Mouse (Mus musculus): Measurements from ENCODE around the gene Pja2. TPM values are rescaled to one million over a fixed set of nuclear protein-coding genes. Genes with fewer than 3 reads are reported as not detected.
"Not testable (repeated sequence)": the region's sequence is repeated elsewhere in the genome, so short reads cannot be mapped to it uniquely, and the experiment has no call there.

The Pja2 gene
- total RNA-seq (2015) (22.0 and 26.7 TPM in 2 replicates), total RNA-seq (2017) (22.2 and 28.5 TPM in 2 replicates)

DNA sequence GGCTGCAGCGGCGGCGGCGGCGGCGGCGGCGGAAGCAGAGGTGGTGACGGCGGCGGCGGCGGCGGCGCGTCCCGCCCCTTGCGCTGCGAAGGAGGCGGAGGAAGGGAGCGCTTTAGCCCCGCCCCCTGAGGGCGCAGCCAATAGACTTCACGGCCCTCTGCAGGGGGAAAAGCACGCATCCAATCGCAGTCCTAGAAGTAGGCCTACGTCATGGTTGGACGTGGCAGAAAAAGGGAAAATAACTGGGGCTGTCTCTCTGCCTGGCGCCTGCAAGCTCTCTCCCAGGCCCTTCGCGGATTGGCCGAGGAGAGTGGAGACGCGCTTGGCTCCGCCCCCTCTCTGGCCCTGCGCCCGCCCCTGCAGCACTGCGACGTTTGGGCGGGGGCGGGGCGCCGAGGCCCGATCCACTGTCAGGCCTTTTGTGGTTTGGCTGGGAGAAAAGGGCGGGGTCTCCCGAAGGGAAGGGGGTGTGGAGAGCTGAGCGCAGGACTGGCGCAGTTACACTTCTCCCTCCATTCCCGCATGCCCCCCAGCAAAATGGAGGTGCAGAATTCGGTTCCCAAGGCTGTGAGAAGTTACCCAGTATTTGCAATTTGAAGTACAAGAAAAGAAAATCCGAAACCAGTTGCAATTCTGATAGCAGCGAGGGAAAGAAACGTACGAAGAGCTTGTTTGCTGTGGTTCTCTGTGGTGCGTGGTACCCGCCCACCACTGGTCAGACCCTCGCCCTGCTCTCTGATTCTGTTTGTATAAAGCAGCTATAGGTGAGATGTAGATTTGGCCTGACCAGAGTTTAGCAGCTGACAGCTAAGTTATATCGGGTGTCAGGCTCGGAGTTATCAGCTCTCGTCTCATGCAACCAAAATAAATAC is at the start of gene Pja2:
Pja2 (minus strand) TSS at position 19 of the 872 bp plus-strand sequence.
- ATAC-seq (replicated peaks; ENCODE audit: poor library complexity) = peak; percentile 85

DNA sequence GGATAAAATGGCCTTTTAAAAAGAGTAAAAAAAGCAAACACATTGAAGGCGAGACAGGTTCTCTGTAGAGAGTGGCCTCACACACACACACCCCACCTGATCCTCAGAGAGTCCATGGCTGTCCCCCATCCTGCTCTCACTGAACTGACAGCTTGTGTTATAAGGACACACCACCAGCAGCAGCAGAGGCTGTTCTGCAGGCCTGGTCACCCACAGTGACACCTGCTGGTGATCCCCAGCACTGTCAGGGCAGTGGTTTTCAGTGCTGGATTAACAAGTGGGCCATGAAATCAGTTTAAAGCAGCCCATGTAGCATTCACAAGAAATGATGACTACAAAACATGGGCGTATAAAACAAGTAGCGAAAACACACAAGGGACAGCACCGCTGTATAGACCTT is 43.6 kb upstream of the Pja2 start:
- peak; percentile 100 for ATAC-seq (replicated peaks; ENCODE audit: poor library complexity)

DNA sequence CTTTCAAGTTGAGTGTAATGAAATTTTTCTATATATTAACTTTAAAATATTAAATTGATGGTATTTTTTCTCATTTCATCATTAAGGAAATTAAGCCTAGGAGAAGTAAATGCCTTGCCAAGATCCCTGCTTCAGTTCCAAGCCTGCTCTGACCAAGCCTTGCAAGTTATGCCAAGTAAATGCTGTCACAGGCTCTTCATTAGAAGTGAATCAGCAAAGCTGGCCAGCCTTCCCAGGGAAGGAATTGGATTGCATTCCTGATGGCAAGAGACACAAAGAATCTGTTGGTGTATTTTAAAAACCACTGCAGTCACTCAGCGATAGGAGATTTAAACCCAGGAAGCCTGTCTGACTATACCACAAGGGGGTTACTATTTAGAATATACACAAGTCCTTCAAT is 32.0 kb upstream of the Pja2 start:
- ATAC-seq (replicated peaks; ENCODE audit: poor library complexity) = no peak

DNA sequence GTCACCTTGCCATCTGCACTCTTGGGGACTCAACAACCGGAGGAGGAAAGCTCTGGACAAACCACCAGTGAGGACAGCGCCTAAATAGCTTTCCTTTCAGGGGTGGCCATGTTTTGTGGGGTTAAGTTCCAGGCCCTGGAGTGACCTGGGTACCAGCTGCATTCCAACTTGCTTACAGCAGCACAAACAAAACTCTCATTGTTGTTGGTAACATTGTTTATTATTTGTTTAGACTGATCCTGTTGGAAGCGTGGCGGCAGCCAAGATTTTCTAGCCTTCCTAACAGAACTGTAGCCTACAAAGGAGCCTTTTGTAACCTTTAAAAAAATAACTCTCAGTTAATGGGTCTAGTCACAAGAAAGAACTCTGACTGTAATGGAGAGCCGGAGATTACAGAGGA is 30.9 kb upstream of the Pja2 start:
- ATAC-seq (replicated peaks; ENCODE audit: poor library complexity) = no peak

DNA sequence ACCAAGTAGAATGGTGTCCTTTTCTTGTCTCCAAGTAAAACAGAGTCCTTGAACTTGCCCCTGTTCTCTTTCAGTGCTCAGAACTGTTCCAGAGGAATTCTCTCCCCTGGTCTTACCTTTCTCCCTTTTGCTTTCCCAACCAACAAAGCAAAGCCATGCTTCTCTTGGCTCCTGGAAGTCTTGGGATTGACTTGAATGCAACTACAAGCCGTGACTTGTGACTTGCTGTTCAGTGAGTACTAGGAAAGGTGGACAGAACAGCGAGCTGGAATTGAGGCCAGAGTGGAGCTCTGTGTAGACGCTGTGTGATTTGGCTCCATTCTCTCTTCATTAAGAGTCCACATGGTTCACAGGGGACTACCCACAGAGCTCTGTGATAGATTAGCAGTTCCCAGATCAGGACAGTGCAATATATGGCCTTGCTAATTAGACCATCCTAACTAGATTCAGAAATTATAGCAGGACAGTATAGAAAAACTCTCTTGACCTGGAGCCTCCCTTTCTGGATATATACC is 30.3 kb upstream of the Pja2 start:
- ATAC-seq (replicated peaks; ENCODE audit: poor library complexity) = no peak

DNA sequence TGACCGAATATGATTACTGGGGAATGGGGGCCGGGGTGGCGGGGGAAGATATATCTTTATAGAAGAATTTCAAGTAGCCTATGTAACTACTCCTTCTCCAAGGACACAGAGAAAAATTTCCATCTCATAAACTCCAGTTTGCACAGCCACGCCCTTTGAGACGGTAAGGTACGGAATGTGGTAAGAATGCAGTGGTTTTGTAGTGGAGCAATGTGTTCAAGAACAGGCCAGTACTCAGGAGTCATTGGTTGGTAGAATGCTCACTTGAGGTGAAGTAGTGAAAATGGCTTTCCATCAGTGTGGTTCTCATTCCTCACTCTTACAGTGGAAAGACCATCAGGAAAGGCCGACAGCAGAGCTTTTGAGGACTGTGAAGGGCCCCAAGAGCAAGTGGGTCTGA is 22.2 kb upstream of the Pja2 start:
- ATAC-seq (replicated peaks; ENCODE audit: poor library complexity) = no peak

DNA sequence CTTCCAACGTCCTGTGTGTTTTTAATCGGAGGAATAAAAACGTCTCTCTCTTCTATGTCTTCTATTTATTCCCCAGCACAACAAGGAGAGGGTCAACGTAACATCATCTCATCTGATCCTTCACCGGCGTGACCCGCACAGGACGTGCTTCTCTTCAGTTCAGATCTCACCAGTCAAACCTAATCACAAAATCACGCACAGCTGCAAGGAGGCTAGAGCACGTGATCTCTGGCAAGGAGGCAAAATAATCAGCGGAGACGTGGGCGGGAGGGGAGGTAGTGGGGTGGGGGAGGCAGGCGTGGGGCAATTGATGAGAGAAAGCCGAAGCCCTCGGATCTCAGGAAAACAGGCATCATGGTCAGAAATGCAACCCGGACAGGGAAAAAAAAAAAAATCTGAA is 14.4 kb upstream of the Pja2 start:
- no peak for ATAC-seq (replicated peaks; ENCODE audit: poor library complexity)

DNA sequence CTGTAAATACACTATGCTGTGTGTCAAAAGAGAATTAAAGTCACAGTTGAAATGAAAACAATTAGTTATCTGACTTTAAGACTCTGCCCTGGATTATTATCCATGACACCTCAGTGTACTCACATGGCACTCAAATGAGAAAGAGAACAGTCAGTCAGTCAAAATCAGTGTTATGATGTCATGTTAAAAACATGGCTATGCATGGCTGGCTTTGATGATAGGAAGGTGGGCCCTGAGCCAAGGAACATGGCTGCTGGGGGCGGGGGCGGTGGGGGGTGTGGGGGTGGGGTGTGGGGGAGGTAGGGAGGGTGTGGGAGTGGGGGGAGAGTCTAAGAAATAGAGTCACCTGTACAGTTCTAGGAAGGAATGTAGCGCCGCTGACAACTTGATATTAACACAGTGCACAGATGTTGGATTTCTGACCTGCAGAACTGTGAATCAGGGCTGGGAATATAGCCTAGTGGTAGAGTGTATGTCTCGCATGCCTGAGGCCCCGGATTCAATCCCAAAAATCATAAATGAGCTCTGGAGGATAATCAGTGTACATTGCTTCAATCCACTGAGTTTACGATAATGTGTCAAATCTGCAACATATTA is 13.0 kb upstream of the Pja2 start:
- ATAC-seq (replicated peaks; ENCODE audit: poor library complexity) = no peak

DNA sequence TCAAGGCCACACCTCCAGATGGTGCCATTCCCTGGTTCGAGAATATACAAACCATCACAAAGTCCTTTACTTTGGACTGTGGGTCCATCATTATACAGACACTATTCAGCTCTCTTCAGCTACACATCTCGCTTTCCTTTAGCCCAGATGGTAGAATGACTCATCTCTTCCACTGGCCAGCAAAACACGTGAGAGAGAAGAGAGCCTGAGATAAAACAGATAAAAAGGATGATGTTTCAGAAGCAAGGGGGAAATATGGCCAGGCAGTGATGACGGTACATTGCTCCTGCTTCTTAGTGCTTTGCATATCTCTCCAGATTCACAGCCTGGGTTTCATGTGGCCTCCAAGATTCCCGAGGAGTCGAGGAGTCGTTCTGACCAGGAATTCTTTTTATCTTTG is 10.0 kb upstream of the Pja2 start:
- no peak for ATAC-seq (replicated peaks; ENCODE audit: poor library complexity)

DNA sequence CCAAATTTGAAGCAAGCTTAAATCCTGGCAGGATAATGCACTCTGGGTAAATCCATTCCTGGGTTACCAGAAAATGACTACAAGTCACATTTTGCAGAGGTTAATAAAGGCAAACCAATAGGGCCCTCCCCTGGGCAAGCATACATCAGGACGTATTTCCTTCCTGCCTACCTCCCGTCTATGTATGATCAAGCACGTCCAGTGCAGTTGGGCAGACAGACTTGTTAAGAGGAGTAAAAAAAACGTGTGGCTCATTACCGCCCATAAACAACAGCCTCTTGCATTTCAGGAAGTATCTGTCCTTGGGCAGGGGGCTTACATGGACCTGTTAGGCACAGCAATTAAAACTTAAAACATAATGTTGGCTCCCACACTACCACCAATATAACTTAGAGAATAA is 8.0 kb upstream of the Pja2 start:
- no peak for ATAC-seq (replicated peaks; ENCODE audit: poor library complexity)

DNA sequence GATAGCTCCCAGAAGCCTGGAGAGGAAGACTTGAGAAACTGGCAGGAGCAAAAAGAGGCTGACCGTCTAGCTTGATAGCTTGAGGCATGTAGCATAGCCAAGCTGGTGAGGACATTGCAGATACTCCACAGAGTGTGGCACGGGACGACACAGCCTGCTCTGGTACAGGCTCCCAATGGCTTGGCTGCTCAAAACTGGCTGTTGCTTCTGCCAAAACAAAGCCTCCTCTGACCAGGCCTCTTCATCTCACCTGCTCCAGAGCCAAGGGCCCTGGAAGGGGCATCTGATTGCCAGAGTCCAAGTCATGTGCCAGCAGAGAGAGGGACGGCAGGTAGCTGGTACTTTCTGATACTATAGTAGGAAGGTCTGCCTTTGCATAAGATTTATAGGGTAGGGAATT is 5.5 kb upstream of the Pja2 start:
- no peak for ATAC-seq (replicated peaks; ENCODE audit: poor library complexity)

DNA sequence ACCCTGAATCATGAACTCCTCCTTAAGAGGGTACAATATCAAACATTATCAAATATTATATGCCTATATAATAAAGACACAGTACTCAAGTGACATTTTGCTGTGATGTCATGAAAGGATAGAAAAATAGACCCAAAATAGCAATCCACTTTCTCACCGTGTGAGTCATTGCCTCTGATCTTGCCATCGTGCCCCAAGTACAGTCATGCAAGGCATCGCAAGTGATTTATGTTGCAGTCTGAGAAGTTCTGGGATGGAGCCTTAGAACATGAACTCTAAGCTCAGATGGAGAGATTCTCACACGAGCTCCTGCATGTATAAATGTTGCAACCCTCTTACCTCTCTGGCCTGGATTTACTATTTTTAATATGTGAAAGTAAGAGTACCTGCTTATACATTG is 2.2 kb upstream of the Pja2 start:
- no peak for ATAC-seq (replicated peaks; ENCODE audit: poor library complexity)

DNA sequence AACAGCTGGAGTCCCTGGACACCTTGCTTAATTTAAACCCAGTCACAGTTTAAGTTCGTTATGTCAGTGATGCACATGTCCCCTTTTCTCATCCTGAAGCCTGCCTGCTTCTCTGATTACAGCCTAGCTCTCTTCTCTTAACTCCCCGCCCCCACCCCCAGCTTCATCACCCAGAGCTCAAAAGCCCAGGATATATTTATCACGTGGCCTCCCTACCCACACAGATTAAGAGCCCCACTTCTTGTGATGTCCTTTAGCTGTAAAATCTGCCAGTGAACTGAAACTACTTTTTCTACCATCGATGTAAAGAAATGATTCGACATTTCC is 1.0 kb upstream of the Pja2 start:
- ATAC-seq (replicated peaks; ENCODE audit: poor library complexity) = 0 out of 2 replicates have a peak, but pooled peaks have one; percentile 14

DNA sequence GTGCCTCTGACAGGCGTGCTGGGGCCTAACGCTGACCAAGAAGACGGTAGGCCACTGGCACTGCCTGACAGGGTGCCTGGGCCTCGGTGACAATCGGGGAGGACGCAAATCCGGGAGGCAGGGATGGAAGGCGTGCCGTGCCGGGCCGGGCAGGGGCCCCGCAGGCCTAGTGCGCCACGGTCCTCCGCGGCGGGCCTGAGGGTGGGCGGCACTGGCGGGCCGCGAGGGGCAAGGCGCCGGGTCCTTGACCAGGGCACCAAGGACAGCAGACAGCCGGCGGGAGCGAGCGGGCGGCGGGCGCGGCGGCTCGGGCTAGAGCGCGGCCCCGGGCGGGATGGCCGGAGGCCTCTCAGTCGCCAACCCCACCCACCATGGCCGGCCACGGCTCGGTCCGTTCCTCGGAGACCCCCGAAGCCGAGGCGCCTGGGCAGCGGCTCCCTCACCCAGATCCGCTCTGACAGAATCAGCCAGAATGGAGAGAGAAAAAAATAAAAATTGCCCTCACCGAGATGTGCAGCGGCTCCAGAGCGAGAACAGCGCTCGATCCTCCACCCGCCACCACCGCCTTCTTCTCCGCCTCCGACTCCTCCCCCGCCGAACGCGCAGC is 322 bp downstream of the Pja2 start:
- ATAC-seq (replicated peaks; ENCODE audit: poor library complexity) = peak; percentile 18

DNA sequence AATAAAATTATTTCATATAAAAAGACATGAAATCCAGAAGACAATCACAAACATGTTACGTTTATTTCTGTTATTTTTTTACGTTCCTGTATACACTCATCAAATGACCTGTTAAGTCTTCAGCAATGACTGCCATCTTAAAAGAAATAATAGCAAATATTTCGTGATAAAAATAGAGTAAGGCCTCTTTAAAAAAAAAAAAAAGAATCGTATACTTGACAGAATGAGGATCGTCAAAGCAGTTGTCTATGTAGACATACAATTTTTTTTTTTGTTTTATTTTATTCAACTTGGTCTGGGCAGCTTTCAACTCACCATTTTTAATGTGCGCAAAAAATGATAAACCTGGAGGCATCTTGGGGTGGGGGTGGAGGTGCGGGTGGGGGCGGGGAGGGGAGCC is 831 bp downstream of the Pja2 start:
- ATAC-seq (replicated peaks; ENCODE audit: poor library complexity) = no peak

DNA sequence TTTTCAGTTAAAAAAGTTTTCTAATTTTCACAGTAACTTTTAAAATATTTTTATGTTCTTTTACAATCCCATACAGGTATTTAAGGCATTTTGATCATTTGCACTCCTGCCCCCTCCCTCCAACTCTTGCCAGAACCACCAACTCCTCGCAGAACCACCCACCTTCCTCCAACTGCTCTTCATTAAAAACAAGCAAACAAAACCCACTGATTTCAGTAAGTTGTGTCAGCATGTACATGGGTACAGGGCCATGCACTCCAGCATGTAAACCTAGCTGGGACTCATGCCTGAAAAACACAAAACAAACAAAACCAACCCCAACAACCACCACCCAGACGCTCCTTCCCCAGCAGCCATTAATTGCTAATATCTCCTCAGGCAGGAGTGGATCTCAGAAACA is 7.2 kb downstream of the Pja2 start:
- no peak for ATAC-seq (replicated peaks; ENCODE audit: poor library complexity)

DNA sequence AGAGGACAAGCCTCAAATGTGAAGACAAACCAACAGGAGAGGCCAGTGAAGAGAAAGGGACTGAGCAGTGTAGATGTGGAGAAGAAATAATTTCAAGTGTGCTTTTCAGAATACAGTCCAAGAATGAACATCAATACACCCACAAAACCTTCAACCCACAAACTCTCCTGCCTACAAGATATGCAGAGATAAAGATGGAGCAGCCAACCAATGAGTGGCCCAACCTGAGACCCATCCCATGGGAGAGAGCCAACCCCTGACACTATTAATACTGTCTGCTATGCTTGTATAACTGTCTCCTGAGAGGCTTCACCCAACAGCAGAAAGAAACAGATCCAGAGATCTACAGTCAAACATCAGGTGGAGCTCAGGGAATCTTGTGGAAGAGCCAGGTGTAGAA is 16.3 kb downstream of the Pja2 start:
- no peak for ATAC-seq (replicated peaks; ENCODE audit: poor library complexity)

DNA sequence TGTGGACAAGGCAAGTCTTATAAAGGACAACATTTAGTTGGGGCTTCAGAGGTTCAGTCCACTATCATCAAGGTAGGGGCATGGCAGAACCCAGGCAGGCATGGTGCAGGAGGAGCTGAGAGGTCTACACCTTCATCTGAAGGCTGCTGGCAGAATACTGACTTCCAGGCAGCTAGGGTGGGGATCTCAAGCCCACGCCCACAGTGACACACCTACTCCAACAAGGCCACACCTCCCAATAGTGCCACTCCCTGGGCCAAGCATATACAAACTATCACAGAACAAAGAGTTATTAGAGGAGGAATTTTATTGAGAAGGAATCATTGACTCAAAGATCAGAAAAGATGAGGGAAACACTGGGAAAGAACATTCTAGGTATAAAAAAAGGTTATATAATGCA is 17.2 kb downstream of the Pja2 start:
- ATAC-seq (replicated peaks; ENCODE audit: poor library complexity) = not testable (repeated sequence)

DNA sequence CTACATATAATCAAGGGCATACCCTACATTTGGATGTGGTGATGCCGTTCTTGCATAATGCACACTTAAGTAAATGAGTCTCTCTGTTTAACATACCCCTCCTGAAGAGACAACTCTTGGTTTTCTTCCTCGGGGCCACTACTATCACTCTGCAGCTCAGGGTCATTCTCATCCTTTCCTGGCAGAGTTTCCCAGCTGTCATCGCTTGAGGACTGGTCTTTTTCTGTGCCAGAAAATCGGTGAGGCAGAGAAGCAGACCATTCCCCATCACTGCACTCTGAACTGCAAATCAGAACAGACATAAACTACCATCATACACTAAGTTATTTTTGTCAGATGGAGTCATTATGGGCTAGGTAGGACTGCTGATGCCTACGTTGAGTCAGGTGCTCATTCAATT is 34.1 kb downstream of the Pja2 start:
- no peak for ATAC-seq (replicated peaks; ENCODE audit: poor library complexity)

DNA sequence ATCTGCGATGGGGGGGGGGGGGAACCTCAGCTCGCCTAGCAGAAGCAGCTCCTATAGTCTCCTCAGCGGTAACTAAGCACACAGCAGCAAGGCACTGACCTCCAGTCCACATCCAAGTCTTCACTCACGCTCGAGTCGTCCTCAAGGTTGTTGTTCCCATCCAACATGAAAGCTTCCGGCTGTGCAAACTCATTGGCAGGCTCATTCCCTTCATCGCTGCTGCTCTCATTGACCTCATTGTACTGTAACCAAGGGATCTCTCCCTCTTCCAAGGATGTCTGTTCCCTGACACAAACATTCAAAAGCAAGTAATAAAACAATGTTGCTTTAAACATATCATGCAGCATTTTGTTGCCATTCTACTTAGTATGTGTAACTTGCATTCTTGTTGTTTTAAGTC is 39.0 kb downstream of the Pja2 start:
- ATAC-seq (replicated peaks; ENCODE audit: poor library complexity) = no peak

DNA sequence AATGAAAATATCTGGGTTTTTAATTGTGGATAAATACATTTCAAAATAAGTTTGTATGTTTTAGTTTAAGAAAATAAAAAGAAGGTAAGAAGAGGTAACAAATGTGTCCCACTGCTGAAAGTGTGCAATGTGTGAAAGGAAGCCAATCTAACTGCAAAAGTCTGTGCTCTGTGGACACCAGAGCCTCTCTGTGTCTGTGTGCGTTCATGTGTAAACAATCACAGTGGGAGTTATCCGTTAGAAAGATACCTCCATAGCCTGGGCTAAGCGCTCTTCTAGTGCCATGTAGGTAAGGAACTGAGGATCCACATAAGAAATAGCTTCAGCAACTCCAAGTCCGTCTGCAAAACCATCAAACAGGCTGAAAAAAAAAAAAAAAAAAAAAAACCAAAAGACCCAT is 42.0 kb downstream of the Pja2 start:
- no peak for ATAC-seq (replicated peaks; ENCODE audit: poor library complexity)

DNA sequence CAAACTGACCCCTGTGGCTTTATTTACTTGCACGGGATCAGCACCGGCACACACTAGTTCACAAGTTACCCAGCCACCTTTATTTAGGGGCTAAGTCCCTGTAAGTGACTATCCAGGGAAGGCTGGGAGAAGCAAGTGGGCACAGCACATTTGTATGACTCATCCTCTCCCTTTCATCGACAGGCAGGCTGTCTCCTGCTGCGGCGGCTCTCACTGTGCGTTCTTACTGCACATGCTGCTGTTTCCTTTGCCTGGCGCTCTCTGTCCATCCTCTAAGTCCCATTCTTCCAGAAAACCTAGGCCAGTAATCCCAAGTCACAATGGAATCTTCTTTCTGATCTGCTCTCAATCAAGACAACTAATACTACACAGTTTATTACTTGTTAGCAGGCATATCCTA is 43.7 kb downstream of the Pja2 start:
- no peak for ATAC-seq (replicated peaks; ENCODE audit: poor library complexity)
